In the genomic region with DNA sequence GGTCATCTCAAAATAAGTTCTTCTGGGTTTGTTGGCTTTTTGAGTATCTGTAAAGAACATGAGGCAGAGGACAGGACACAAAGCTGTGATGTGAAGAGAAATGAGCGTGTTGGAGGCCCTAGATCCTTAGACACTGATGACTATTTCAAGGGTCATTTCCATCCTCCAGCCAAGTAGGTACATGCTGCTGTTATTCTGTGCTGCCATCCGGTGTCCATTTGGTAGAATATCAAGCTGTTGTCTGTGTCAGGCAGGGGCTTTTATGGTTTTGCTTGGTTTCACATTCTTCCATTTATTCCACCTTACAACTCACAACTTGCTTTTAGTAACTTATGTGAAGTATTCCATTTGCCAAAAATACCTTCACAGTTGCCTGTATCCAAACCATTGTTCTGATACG, we compare ENCODE assay signal across 9 mouse cellular contexts.
DNase-seq lines count a peak whose midpoint lies in the region; ATAC-seq and TF ChIP-seq lines count a peak whose summit lies in the region.
"Had no signal": no experiment of that assay in that cellular context is flagged by ENCODE, and none has a peak within 500 bp of the region (broad histone marks: within the 10 kb centered on the region; RNA-seq: fewer than 3 reads in every experiment).

No protein-coding gene starts in this region.

- H3K79me2 ChIP-seq in CH12.LX (replicated peaks; ENCODE audit: control insufficient read depth, extremely low read depth, insufficient read depth, poor library complexity, severe bottlenecking) = no peaks in the 10 kb centered on the region

- no peak for TF ChIP-seq EP300 in CH12.LX (IDR thresholded peaks at IDR 0.05; ENCODE audit: low read length)

- 58% methylated on average over 3 of the region's 3 CpGs for WGBS in kidney, embryonic 15.5 days

- H3K9me3 ChIP-seq in kidney, embryonic 15.5 days (replicated peaks) = no peaks in the 10 kb centered on the region
- no peaks in the 10 kb centered on the region for H3K9me3 ChIP-seq in CH12.LX (replicated peaks; ENCODE audit: low read length)
- H3K9me3 ChIP-seq: embryonic facial prominence, embryonic 15.5 days had no signal

- no peak overlapping the region for H3K4me2 ChIP-seq in kidney, embryonic 15.5 days
- no peak overlapping the region for H3K4me2 ChIP-seq in CH12.LX (ENCODE audit: insufficient read depth, low read depth, poor library complexity, severe bottlenecking)
- H3K4me2 ChIP-seq: embryonic facial prominence, embryonic 15.5 days had no signal

- peak; percentile 87 for TF ChIP-seq RAD21 in CH12.LX (IDR thresholded peaks at IDR 0.05; ENCODE audit: low read depth, low read length)

- TF ChIP-seq POLR2A in CH12.LX (IDR thresholded peaks at IDR 0.05; ENCODE audit: low read depth, low read length) = no peak

- DNase-seq in kidney, adult 8-10 months = no peak
- DNase-seq in A20 (ENCODE audit: low read depth, low spot score) = peak; percentile 58
- DNase-seq in CH12.LX (ENCODE audit: extremely low read depth) = peak; percentile 46
- peak; percentile 5 for DNase-seq in embryo, embryonic 11.5 days (ENCODE audit: low read depth, low spot score)
- no peak for DNase-seq in cerebellum, adult 18-20 months
- DNase-seq in ovary, adult 18-20 months (ENCODE audit: low spot score) = no peak

- H3K27me3 ChIP-seq in kidney, embryonic 15.5 days = no peaks in the 10 kb centered on the region
- H3K27me3 ChIP-seq in CH12.LX (replicated peaks) = no peaks in the 10 kb centered on the region
- H3K27me3 ChIP-seq: embryonic facial prominence, embryonic 15.5 days had no signal

- dilution Hi-C loops in CH12.LX (cut with MboI; ENCODE audit: extremely low pct_ligation_motif_present, extremely low pct_unique_long_range_greater_than_20kb, low sequenced_read_pairs) = no loop called here

- H3K4me3 ChIP-seq in kidney, embryonic 15.5 days (replicated peaks) = no peak overlapping the region
- no peak overlapping the region for H3K4me3 ChIP-seq in CH12.LX (replicated peaks in 1 of 3; ENCODE audit: low read depth in 2 of 3, low read length in 2 of 3, poor library complexity in 1 of 3)
- H3K4me3 ChIP-seq: embryonic facial prominence, embryonic 15.5 days had no signal

- no peak overlapping the region for H3K27ac ChIP-seq in kidney, embryonic 15.5 days
- no peak overlapping the region for H3K27ac ChIP-seq in CH12.LX (ENCODE audit: insufficient read depth, low read depth)
- H3K27ac ChIP-seq: embryonic facial prominence, embryonic 15.5 days had no signal

- ATAC-seq in kidney, embryonic 15.5 days (replicated peaks; ENCODE audit: low FRiP score) = 0 out of 2 replicates have a peak, but pooled peaks have one; percentile 71
- ATAC-seq in monocyte, adult 5-6 weeks (replicated peaks; ENCODE audit: insufficient number of reproducible peaks, low FRiP score, low TSS enrichment, poor library complexity, severe bottlenecking) = 0 out of 2 replicates have a peak, but pooled peaks have one; percentile 47

- H3K36me3 ChIP-seq in kidney, embryonic 15.5 days = no peaks in the 10 kb centered on the region
- H3K36me3 ChIP-seq in CH12.LX (replicated peaks in 1 of 2; ENCODE audit: control insufficient read depth in 1 of 2, insufficient read depth in 1 of 2, low read length in 1 of 2) = peaks cover under 1 to 9% of the 10 kb centered on the region in 2 experiments
- H3K36me3 ChIP-seq: embryonic facial prominence, embryonic 15.5 days had no signal

- TF ChIP-seq CTCF in CH12.LX (conservative IDR thresholded peaks at IDR 0.05 in 1 of 2, IDR thresholded peaks at IDR 0.05 in 1 of 2; ENCODE audit: low read depth in 2 of 2, low read length in 2 of 2) = peak; percentile 24 to 76; a peak in 3 of 4 replicates

- no peak overlapping the region for H3K9ac ChIP-seq in kidney, embryonic 15.5 days
- H3K9ac ChIP-seq in CH12.LX (ENCODE audit: insufficient read depth, low read depth) = no peak overlapping the region
- H3K9ac ChIP-seq: embryonic facial prominence, embryonic 15.5 days had no signal

- no peaks in the 10 kb centered on the region for H3K4me1 ChIP-seq in kidney, embryonic 15.5 days
- H3K4me1 ChIP-seq in CH12.LX (ENCODE audit: control insufficient read depth in 1 of 2, insufficient read depth in 2 of 2) = peaks cover 0 to under 1% of the 10 kb centered on the region in 2 experiments; a peak in 1 of 4 replicates
- H3K4me1 ChIP-seq: embryonic facial prominence, embryonic 15.5 days had no signal

- in situ Hi-C loops in CH12.LX (cut with MboI; ENCODE audit: low pct_ligation_motif_present, low pct_unique_long_range_greater_than_20kb, low sequenced_read_pairs) = no loop called here

TF ChIP-seq in CH12.LX, 34 proteins besides CTCF, POLR2A, EP300 and RAD21:
- no peak for TF ChIP-seq POLR2AphosphoS2 (IDR thresholded peaks at IDR 0.05; ENCODE audit: low read depth, low read length)
- TF ChIP-seq JUND (conservative IDR thresholded peaks at IDR 0.05; ENCODE audit: low read depth, low read length) = no peak
- TF ChIP-seq ZC3H11A (IDR thresholded peaks at IDR 0.05; ENCODE audit: low read depth, low read length) = peak; percentile 51
- peak; percentile 88 for TF ChIP-seq SMC3 (IDR thresholded peaks at IDR 0.05; ENCODE audit: low read depth, low read length)

Comparison
In these comparisons a context has a peak if more than half of its experiments do, and no peak if none do; other contexts are left out.
1. DNase-seq: peak in A20 (single experiment), CH12.LX (single experiment) and embryo, embryonic 11.5 days (single experiment); none in kidney, adult 8-10 months (0 of 2), cerebellum, adult 18-20 months (0 of 2) and ovary, adult 18-20 months (single experiment).